Mouse (Mus musculus): Measurements from ENCODE around the gene Hif3a. TPM values are rescaled to one million over a fixed set of nuclear protein-coding genes. Genes with fewer than 3 reads are reported as not detected.

Gene Hif3a
- polyA plus RNA-seq, 1 experiment: 0.16 TPM

DNA sequence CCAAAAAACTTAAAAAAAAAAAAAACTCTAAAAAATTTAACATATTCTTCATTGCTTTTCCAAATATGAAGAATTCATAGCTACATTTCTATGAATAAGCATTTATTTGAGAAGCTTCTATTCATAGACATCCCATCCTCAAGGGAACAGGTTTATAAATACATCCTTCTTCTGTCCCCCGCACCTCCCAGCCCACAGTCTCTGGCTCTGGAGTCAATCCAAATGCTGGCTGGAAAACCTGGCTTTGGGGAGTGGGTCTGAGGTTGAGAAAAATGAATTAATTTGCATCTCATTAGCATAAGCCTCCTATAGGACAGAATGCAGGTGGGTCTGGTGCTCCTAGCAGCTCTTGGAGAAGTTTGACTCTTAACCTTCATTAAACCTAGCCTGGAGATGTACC, 16.5 kb downstream of the Hif3a start:
- H3K4me2 ChIP-seq (ENCODE audit: low read depth): no peak overlapping the region
- no peak for TF ChIP-seq SRF (IDR thresholded peaks at IDR 0.05; ENCODE audit: control insufficient read depth, insufficient read length, low read depth)
- peaks cover 9% of the 10 kb centered on the region for H3K27me3 ChIP-seq (ENCODE audit: control insufficient read depth, insufficient read depth, insufficient read length)
- no peak overlapping the region for H3K4me3 ChIP-seq
- no peaks in the 10 kb centered on the region for H3K79me2 ChIP-seq (ENCODE audit: control insufficient read depth, insufficient read depth)
- no peaks in the 10 kb centered on the region for H3K36me3 ChIP-seq (ENCODE audit: control insufficient read depth, insufficient read depth)
- H3ac ChIP-seq (ENCODE audit: control insufficient read depth, insufficient read length): no peak overlapping the region

- H3K4me3 ChIP-seq: no peak overlapping the region
- no peak overlapping the region for H3ac ChIP-seq (ENCODE audit: control insufficient read depth, insufficient read length)
Measured at GRCm38 (mm10) chr7:17039373-17039772, 22.9 kb downstream of the Hif3a start.

GRCm38 (mm10) chr7:17038018-17038695, 24.1 kb downstream of the Hif3a start:
- H3K4me2 ChIP-seq (ENCODE audit: low read depth): no peak overlapping the region
- H3ac ChIP-seq (ENCODE audit: control insufficient read depth, insufficient read length): no peak overlapping the region
- TF ChIP-seq MYOG (IDR thresholded peaks at IDR 0.05; ENCODE audit: control insufficient read depth in 1 of 3, insufficient read depth in 1 of 3, insufficient read length in 2 of 3, low read depth in 2 of 3) (no peak), SRF (IDR thresholded peaks at IDR 0.05; ENCODE audit: control insufficient read depth, insufficient read length, low read depth) (no peak), MAX (IDR thresholded peaks at IDR 0.05; ENCODE audit: low read depth) (no peak), CEBPB (IDR thresholded peaks at IDR 0.05; ENCODE audit: insufficient read depth, poor library complexity, severe bottlenecking) (no peak), USF1 (IDR thresholded peaks at IDR 0.05; ENCODE audit: low read depth) (no peak), MYOD1 (IDR thresholded peaks at IDR 0.05; ENCODE audit: control insufficient read depth in 1 of 3, insufficient read length in 2 of 3, low read depth in 2 of 3) (no peak)
- H3K27me3 ChIP-seq (ENCODE audit: control insufficient read depth, insufficient read depth, insufficient read length): no peaks in the 10 kb centered on the region
- no peaks in the 10 kb centered on the region for H3K79me2 ChIP-seq (ENCODE audit: control insufficient read depth, insufficient read depth)
- H3K4me3 ChIP-seq: no peak overlapping the region
- no peaks in the 10 kb centered on the region for H3K36me3 ChIP-seq (ENCODE audit: control insufficient read depth, insufficient read depth)

More at GRCm38 (mm10) chr7:17039373-17039772, 22.9 kb downstream of the Hif3a start:
- Histone ChIP-seq H3K27me3 (ENCODE audit: control insufficient read depth, insufficient read depth, insufficient read length) (no peaks in the 10 kb centered on the region), H3K4me2 (ENCODE audit: low read depth) (no peak overlapping the region), H3K36me3 (ENCODE audit: control insufficient read depth, insufficient read depth) (no peaks in the 10 kb centered on the region), H3K79me2 (ENCODE audit: control insufficient read depth, insufficient read depth) (no peaks in the 10 kb centered on the region)
- TF ChIP-seq POLR2A (IDR thresholded peaks at IDR 0.05; ENCODE audit: insufficient read length, low read depth) (no peak), MYOD1 (IDR thresholded peaks at IDR 0.05; ENCODE audit: control insufficient read depth in 1 of 3, insufficient read length in 2 of 3, low read depth in 2 of 3) (no peak), TCF12 (IDR thresholded peaks at IDR 0.05; ENCODE audit: insufficient read depth, poor library complexity, severe bottlenecking) (no peak), SRF (IDR thresholded peaks at IDR 0.05; ENCODE audit: control insufficient read depth, insufficient read length, low read depth) (no peak), MYOG (IDR thresholded peaks at IDR 0.05; ENCODE audit: control insufficient read depth in 1 of 3, insufficient read depth in 1 of 3, insufficient read length in 2 of 3, low read depth in 2 of 3) (no peak), POLR2AphosphoS2 (IDR thresholded peaks at IDR 0.05; ENCODE audit: insufficient read length, low read depth) (no peak), MAX (IDR thresholded peaks at IDR 0.05; ENCODE audit: low read depth) (no peak), E2F4 (IDR thresholded peaks at IDR 0.05; ENCODE audit: insufficient read depth) (no peak), CEBPB (IDR thresholded peaks at IDR 0.05; ENCODE audit: insufficient read depth, poor library complexity, severe bottlenecking) (no peak), REST (IDR thresholded peaks at IDR 0.05; ENCODE audit: insufficient read depth, insufficient read length) (no peak)

DNA sequence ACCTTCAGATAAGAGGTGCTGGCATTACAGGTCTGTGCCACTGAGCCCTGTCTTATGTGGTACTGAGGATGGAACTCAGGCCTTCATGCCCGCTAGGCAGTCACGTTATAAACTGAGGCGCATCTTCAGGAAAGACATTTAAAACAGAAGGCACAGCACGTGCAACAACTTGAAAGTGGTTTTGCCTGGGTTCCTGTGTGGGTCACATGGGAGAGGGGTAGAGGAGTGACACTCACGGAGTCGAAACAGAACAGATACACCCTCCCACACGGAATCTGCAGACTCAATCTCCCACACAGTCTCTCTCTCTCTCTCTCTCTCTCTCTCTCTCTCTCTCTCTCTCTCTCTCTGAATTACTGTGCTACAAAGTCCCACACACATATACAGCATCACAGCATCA, 32.0 kb downstream of the Hif3a start:
- Histone ChIP-seq H3K79me2 (ENCODE audit: control insufficient read depth, insufficient read depth) (peaks cover 20% of the 10 kb centered on the region), H3K36me3 (ENCODE audit: control insufficient read depth, insufficient read depth) (no peaks in the 10 kb centered on the region), H3K4me2 (ENCODE audit: low read depth) (no peak overlapping the region), H3ac (ENCODE audit: control insufficient read depth, insufficient read length) (no peak overlapping the region), H3K4me3 (no peak overlapping the region), H3K27me3 (ENCODE audit: control insufficient read depth, insufficient read depth, insufficient read length) (no peaks in the 10 kb centered on the region)
- TF ChIP-seq E2F4 (IDR thresholded peaks at IDR 0.05; ENCODE audit: insufficient read depth) (no peak), CEBPB (IDR thresholded peaks at IDR 0.05; ENCODE audit: insufficient read depth, poor library complexity, severe bottlenecking) (no peak), USF1 (IDR thresholded peaks at IDR 0.05; ENCODE audit: low read depth) (no peak), REST (IDR thresholded peaks at IDR 0.05; ENCODE audit: insufficient read depth, insufficient read length) (no peak), MAX (IDR thresholded peaks at IDR 0.05; ENCODE audit: low read depth) (no peak), POLR2A (IDR thresholded peaks at IDR 0.05; ENCODE audit: insufficient read length, low read depth) (no peak), TCF3 (IDR thresholded peaks at IDR 0.05; ENCODE audit: insufficient read length, low read depth) (no peak)

- Histone ChIP-seq H3K79me2 (ENCODE audit: control insufficient read depth, insufficient read depth) (peaks cover 28% of the 10 kb centered on the region), H3K27me3 (ENCODE audit: control insufficient read depth, insufficient read depth, insufficient read length) (no peaks in the 10 kb centered on the region), H3K4me2 (ENCODE audit: low read depth) (no peak overlapping the region), H3ac (ENCODE audit: control insufficient read depth, insufficient read length) (no peak overlapping the region), H3K36me3 (ENCODE audit: control insufficient read depth, insufficient read depth) (no peaks in the 10 kb centered on the region), H3K4me3 (no peak overlapping the region)
- no peak for TF ChIP-seq POLR2AphosphoS2 (IDR thresholded peaks at IDR 0.05; ENCODE audit: insufficient read length, low read depth)
- TF ChIP-seq E2F4 (IDR thresholded peaks at IDR 0.05; ENCODE audit: insufficient read depth): no peak
Measured at GRCm38 (mm10) chr7:17028923-17029322, 33.3 kb downstream of the Hif3a start.
